Mouse (Mus musculus): ENCODE data around the gene Rsad2.

- TF ChIP-seq TAL1 (IDR thresholded peaks at IDR 0.05; ENCODE audit: low read length): no peak
- TF ChIP-seq GATA1 (IDR thresholded peaks at IDR 0.05; ENCODE audit: low read length): no peak
These were observed 33.7 kb upstream of the Rsad2 start for GRCm38 (mm10) chr12:26489942-26490341.
